Mouse (Mus musculus) hindbrain, postnatal 0 days (tissue): ENCODE measurements around the gene Abcc10. TPM values are rescaled to one million over a fixed set of nuclear protein-coding genes. Genes with fewer than 3 reads are reported as not detected.

Source experiments
- ATAC-seq: fragments of 200-750 bp; cut with Nextera tagmentation; 2 replicates; pipeline ENCODE4 v1.8.0; 2017; ENCODE audit warnings: mild to moderate bottlenecking, moderate TSS enrichment, moderate library complexity
- DNase-seq: peaks from one replicate; pipeline ENCODE4 v3.0.0-alpha.2; 2015; ENCODE audit warnings: low spot score
- H3K27ac ChIP-seq: fragments of 300-500 bp; sonication (generic); 2 replicates; pipeline ENCODE4 v1.5.1; 2014; ENCODE audit warnings: mild to moderate bottlenecking
- H3K27me3 ChIP-seq: fragments of 300-500 bp; sonication (generic); 2 replicates; pipeline ENCODE4 v1.6.1; 2014; ENCODE audit warnings: low read length, mixed read lengths; ENCODE audit not compliant: insufficient read depth
- H3K36me3 ChIP-seq: fragments of 300-500 bp; sonication (generic); 2 replicates; pipeline ENCODE4 v1.6.1; 2014; ENCODE audit warnings: low read length, mixed read lengths; ENCODE audit not compliant: insufficient read depth
- H3K4me1 ChIP-seq: fragments of 300-500 bp; sonication (generic); 2 replicates; pipeline ENCODE4 v1.6.1; 2014; ENCODE audit warnings: antibody characterized with exemption, low read length, mixed read lengths; ENCODE audit not compliant: insufficient read depth
- H3K4me2 ChIP-seq: fragments of 300-500 bp; sonication (generic); 2 replicates; pipeline ENCODE4 v1.6.1; 2014; ENCODE audit warnings: low read depth, mild to moderate bottlenecking, low read length, moderate library complexity, mixed read lengths
- H3K4me3 ChIP-seq: fragments of 300-500 bp; sonication (generic); 2 replicates; pipeline ENCODE4 v1.5.1; 2014; ENCODE audit warnings: low read length
- H3K9ac ChIP-seq: fragments of 300-500 bp; sonication (generic); replicated peaks from 2 replicates; pipeline ENCODE4 v1.6.1; 2014; ENCODE audit warnings: mild to moderate bottlenecking, low read length, moderate library complexity, mixed read lengths
- H3K9me3 ChIP-seq: fragments of 300-500 bp; sonication (generic); 2 replicates; pipeline ENCODE4 v1.6.1; 2016; ENCODE audit warnings: low read length, mixed read lengths
- CTCF ChIP-seq: IDR thresholded peaks from 2 replicates; pipeline ENCODE4 v1.5.1; 2016; ENCODE audit warnings: antibody characterized with exemption, control low read depth, low read depth
- WGBS: fragments of 180-500 bp; shearing (Covaris S2); extraction: QIAGEN DNeasy Blood & Tissue Kit; methylation state at CpG from one replicate; pipeline ENCODE4 v1.1.7; 2014; 5-methylcytosine and 5-hydroxymethylcytosine counted together
- polyA plus RNA-seq: library from polyadenylated mRNA; unstranded; fragments of >200 nt; fragmentation: Nextera tagmentation; extraction: Ambion mirVana; gene quantifications from 2 replicates; pipeline ENCODE4 v1.2.1, GENCODE M21; 2015
- total RNA-seq: library from RNA; depleted of rRNA; stranded (reverse); fragments of >200 nt; gene quantifications from 2 replicates; pipeline ENCODE4 v1.2.3, GENCODE M21; 2014

Abcc10 gene
- total and polyA plus RNA-seq, 2 experiments from 2014 or later = 7.3 to 12.8 TPM

GRCm38 (mm10) chr17:46278011-46278765, 50.0 kb downstream of the Abcc10 start:
- Histone ChIP-seq H3K4me3 (no peak overlapping the region), H3K9ac (no peak overlapping the region), H3K36me3 (peaks cover 4% of the 10 kb centered on the region; the same call in 1 of the 2 replicates), H3K9me3 (no peaks in the 10 kb centered on the region), H3K27me3 (no peaks in the 10 kb centered on the region), H3K4me1 (no peaks in the 10 kb centered on the region; the same call in 1 of the 2 replicates), H3K27ac (no peak overlapping the region), H3K4me2 (no peak overlapping the region)
- TF ChIP-seq CTCF = no peak
- no peak for ATAC-seq
- WGBS = 89% methylated on average over 12 of the region's 12 CpGs
- no peak for DNase-seq

- no peak for TF ChIP-seq CTCF
- H3K4me3 ChIP-seq = no peak overlapping the region
- WGBS = 83% methylated on average over 4 of the region's 4 CpGs
- no peak overlapping the region for H3K4me2 ChIP-seq
- ATAC-seq (no peak), DNase-seq (no peak)
- no peaks in the 10 kb centered on the region for H3K9me3 ChIP-seq
- peaks cover 4% of the 10 kb centered on the region; the same call in 1 of the 2 replicates for H3K36me3 ChIP-seq
- no peaks in the 10 kb centered on the region for H3K4me1 ChIP-seq
- H3K27ac ChIP-seq = no peak overlapping the region
- no peaks in the 10 kb centered on the region for H3K27me3 ChIP-seq
- H3K9ac ChIP-seq = no peak overlapping the region
Observed at GRCm38 (mm10) chr17:46277586-46277985, 50.6 kb downstream of the Abcc10 start.

GRCm38 (mm10) chr17:46275506-46275905, 52.6 kb downstream of the Abcc10 start:
- TF ChIP-seq CTCF = no peak
- no peak for ATAC-seq
- no peak overlapping the region for H3K27ac ChIP-seq

GRCm38 (mm10) chr17:46275034-46275433, 53.1 kb downstream of the Abcc10 start:
- Histone ChIP-seq H3K4me3 (no peak overlapping the region), H3K27me3 (no peaks in the 10 kb centered on the region), H3K27ac (no peak overlapping the region), H3K9ac (no peak overlapping the region), H3K4me1 (no peaks in the 10 kb centered on the region), H3K36me3 (peaks cover 4% of the 10 kb centered on the region; the same call in 1 of the 2 replicates), H3K9me3 (no peaks in the 10 kb centered on the region), H3K4me2 (no peak overlapping the region)
- no peak for TF ChIP-seq CTCF
- 87% methylated on average over 6 of the region's 6 CpGs for WGBS
- DNase-seq (no peak), ATAC-seq (no peak)

More at GRCm38 (mm10) chr17:46275506-46275905, 52.6 kb downstream of the Abcc10 start:
- no peaks in the 10 kb centered on the region for H3K9me3 ChIP-seq
- no peaks in the 10 kb centered on the region for H3K27me3 ChIP-seq
- H3K9ac ChIP-seq = no peak overlapping the region
- H3K36me3 ChIP-seq = peaks cover 4% of the 10 kb centered on the region; the same call in 1 of the 2 replicates
- no peaks in the 10 kb centered on the region for H3K4me1 ChIP-seq
- WGBS = 91% methylated on average over 10 of the region's 10 CpGs
- no peak overlapping the region for H3K4me3 ChIP-seq
- no peak for DNase-seq
- H3K4me2 ChIP-seq = no peak overlapping the region

GRCm38 (mm10) chr17:46274465-46274864, 53.7 kb downstream of the Abcc10 start:
- TF ChIP-seq CTCF = no peak
- Histone ChIP-seq H3K9me3 (no peaks in the 10 kb centered on the region), H3K4me3 (no peak overlapping the region), H3K9ac (no peak overlapping the region), H3K4me2 (no peak overlapping the region), H3K27me3 (no peaks in the 10 kb centered on the region), H3K36me3 (peaks cover 4% of the 10 kb centered on the region; the same call in 1 of the 2 replicates), H3K4me1 (no peaks in the 10 kb centered on the region), H3K27ac (no peak overlapping the region)
- DNase-seq (no peak), ATAC-seq (no peak)
- WGBS = 80% methylated on average over 6 of the region's 6 CpGs

GRCm38 (mm10) chr17:46273803-46274236, 54.3 kb downstream of the Abcc10 start:
- Histone ChIP-seq H3K9me3 (no peaks in the 10 kb centered on the region), H3K27ac (no peak overlapping the region), H3K4me2 (no peak overlapping the region), H3K27me3 (no peaks in the 10 kb centered on the region), H3K36me3 (no peaks in the 10 kb centered on the region), H3K9ac (no peak overlapping the region), H3K4me3 (no peak overlapping the region), H3K4me1 (no peaks in the 10 kb centered on the region)
- 52% methylated on average over 1 of the region's 1 CpGs for WGBS
- DNase-seq (no peak), ATAC-seq (no peak)
- TF ChIP-seq CTCF = no peak

GRCm38 (mm10) chr17:46272675-46273074, 55.5 kb downstream of the Abcc10 start:
- no peak for TF ChIP-seq CTCF
- H3K27ac ChIP-seq = no peak overlapping the region
- H3K9ac ChIP-seq = no peak overlapping the region
- DNase-seq (no peak), ATAC-seq (no peak)
- H3K4me1 ChIP-seq = no peaks in the 10 kb centered on the region
- H3K9me3 ChIP-seq = no peaks in the 10 kb centered on the region
- H3K27me3 ChIP-seq = no peaks in the 10 kb centered on the region
- 85% methylated on average over 5 of the region's 5 CpGs for WGBS
- no peak overlapping the region for H3K4me3 ChIP-seq
- no peaks in the 10 kb centered on the region for H3K36me3 ChIP-seq
- H3K4me2 ChIP-seq = no peak overlapping the region
